Mouse (Mus musculus) small intestine, adult 2 months (tissue): ENCODE data around the gene Thada. TPM values are rescaled to one million over a fixed set of nuclear protein-coding genes. Genes with fewer than 3 reads are reported as not detected.

Experiments used
- H3K27ac ChIP-seq: fragments of 200-500 bp; 2 replicates; pipeline ENCODE4 v1.5.1; 2012; ENCODE audit warnings: low read depth, low read length, control low read depth, inconsistent platforms; ENCODE audit not compliant: insufficient read depth
- H3K27me3 ChIP-seq: fragments of 200-500 bp; 2 replicates; pipeline ENCODE4 v1.6.1; 2012; ENCODE audit warnings: mild to moderate bottlenecking, moderate library complexity, low read length, inconsistent platforms; ENCODE audit not compliant: control insufficient read depth, insufficient read depth
- H3K36me3 ChIP-seq: fragments of 200-500 bp; 2 replicates; pipeline ENCODE4 v1.6.1; 2012; ENCODE audit warnings: mild to moderate bottlenecking, low read length, control low read depth, inconsistent platforms; ENCODE audit not compliant: control insufficient read depth, insufficient read depth
- H3K4me1 ChIP-seq: fragments of 200-500 bp; 2 replicates; pipeline ENCODE4 v1.6.1; 2012; ENCODE audit warnings: low read length, inconsistent platforms, mixed read lengths; ENCODE audit not compliant: control insufficient read depth, insufficient read depth, insufficient read length
- H3K4me3 ChIP-seq: fragments of 200-500 bp; 2 replicates; pipeline ENCODE4 v1.5.1; 2012; ENCODE audit warnings: low read depth, mild to moderate bottlenecking, control low read depth, inconsistent platforms, low read length, moderate library complexity
- CTCF ChIP-seq: fragments of 200-500 bp; IDR thresholded peaks from 2 replicates; pipeline ENCODE4 v1.5.1; 2012; ENCODE audit warnings: low read depth, mild to moderate bottlenecking, control low read depth, inconsistent platforms, low read length, moderate library complexity, mixed read lengths; ENCODE audit not compliant: insufficient replicate concordance, insufficient read length; ENCODE audit errors: extremely low read depth
- POLR2A ChIP-seq: fragments of 200-500 bp; IDR thresholded peaks from 2 replicates; pipeline ENCODE4 v1.6.1; 2012; ENCODE audit warnings: low read depth, mild to moderate bottlenecking, control low read depth, inconsistent platforms, low read length, moderate library complexity
- WGBS: fragments of 180-500 bp; shearing (Covaris S2); methylation state at CpG from one replicate; pipeline ENCODE4 v1.1.7; 2018; 5-methylcytosine and 5-hydroxymethylcytosine counted together
- polyA plus RNA-seq: library from polyadenylated mRNA; depleted of rRNA; stranded (reverse); fragments of >200 nt; gene quantifications from 2 replicates; pipeline ENCODE4 v1.2.3, GENCODE M21; 2012

Gene Thada
- polyA plus RNA-seq, 1 experiment, result 3.5 TPM

DNA sequence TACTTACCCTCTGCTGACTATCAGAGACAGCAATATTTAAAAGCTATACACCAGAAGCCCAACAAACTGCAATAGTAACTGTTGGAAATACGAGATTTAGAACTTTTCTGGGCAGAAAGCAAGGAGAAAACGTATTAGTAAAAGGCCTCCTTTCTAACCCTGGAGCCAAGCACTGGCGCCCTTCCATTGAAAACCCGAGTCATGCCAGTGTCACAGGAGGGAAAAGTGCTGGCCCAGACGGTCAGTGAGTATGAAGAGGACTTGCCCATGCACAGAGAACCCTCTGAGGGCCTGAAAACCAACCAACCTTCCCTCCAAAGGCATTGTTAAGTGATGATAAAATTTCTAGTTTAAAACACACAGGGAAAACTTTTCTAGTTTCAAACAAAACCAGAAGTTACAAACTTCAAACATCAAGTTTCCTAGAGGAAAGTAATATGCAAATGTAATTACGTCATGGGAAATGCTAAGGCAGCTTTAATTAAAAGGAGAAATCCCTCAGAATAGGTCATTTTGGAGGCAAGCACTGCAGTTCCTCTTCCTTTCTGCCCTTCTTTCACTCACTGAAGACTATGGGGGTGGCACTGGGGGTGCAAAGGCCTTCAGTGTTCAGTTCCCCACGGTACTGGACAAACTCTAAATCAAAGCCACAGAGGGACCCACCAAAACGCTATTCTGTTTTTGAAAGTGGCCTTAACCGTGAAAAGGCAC is 100.8 kb downstream of the Thada start:
- Histone ChIP-seq H3K27ac (peak overlapping the region; percentile 80), H3K4me1 (peaks cover 24% of the 10 kb centered on the region)
- 38% methylated on average over 9 of the region's 9 CpGs for WGBS

DNA sequence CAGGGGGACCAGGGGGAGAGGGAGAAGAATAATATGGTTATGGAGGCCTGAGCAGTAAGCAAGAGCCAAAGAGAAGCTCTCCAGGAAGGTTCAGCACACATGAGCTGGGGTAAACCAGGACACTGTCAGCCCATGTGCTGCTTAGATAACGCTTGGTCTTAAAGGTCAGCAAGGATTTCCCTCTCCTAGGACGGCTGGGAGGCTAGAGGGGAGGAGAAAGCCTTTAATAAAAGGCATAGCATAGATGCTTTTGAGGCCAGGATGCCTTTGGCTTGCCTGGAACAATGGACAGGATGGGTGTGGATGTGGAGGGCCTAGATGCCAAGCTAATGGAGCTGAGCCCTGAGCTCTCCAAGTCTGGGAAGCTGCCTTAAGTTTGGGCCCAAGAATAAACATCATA is 102.6 kb downstream of the Thada start:
- 12% methylated on average over 2 of the region's 2 CpGs for WGBS

More for the DNA sequence above, 100.8 kb downstream of the Thada start:
- Histone ChIP-seq H3K4me3 (no peak overlapping the region), H3K36me3 (0 out of 2 replicates have a peak, but pooled peaks cover 2% of the 10 kb centered on the region), H3K27me3 (no peaks in the 10 kb centered on the region)
- no peak for TF ChIP-seq POLR2A
- no peak for TF ChIP-seq CTCF

DNA sequence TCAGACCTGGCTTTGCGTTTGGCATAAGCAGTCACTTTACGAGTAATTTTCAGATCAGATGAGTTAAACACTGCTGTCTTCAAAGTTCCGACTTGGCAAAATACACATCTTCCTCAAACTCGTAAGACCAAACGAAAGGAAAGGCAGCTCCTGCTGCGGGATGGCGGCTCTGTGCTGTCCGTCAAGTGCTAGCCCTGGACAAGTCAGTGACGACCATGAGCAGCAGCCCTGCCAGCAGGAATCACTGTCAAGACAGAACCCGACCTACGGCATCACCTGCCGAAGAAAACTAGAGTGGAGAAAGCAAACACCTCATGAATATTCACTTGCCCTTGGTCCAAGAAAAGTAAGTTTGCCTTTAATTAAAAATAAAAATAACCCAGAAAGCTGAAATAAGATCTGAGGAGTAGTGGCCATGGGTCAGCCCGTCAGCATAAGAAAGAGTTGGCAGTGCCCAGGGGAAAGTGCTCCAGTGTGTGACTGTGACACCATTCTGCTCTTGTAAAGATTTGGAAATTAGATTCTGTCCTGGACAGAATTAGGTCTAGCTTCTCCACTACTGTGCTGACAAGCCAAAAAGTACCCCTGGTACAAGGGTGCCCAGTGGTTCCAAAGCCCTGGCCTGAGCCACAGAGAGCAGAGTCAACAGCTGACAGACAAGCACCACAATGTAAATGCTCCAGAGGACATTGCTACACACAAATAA is 103.3 kb downstream of the Thada start:
- no peaks in the 10 kb centered on the region for H3K27me3 ChIP-seq
- 89% methylated on average over 13 of the region's 13 CpGs for WGBS
- H3K4me3 ChIP-seq, result no peak overlapping the region
- H3K36me3 ChIP-seq, result peaks cover 2% of the 10 kb centered on the region; the same call in 1 of the 2 replicates
- no peak overlapping the region for H3K27ac ChIP-seq
- TF ChIP-seq CTCF (no peak), POLR2A (no peak)
- peaks cover 15% of the 10 kb centered on the region for H3K4me1 ChIP-seq

More for the DNA sequence above, 102.6 kb downstream of the Thada start:
- TF ChIP-seq CTCF (no peak), POLR2A (no peak)
- Histone ChIP-seq H3K27me3 (no peaks in the 10 kb centered on the region), H3K4me1 (peaks cover 17% of the 10 kb centered on the region), H3K36me3 (0 out of 2 replicates have a peak, but pooled peaks cover 2% of the 10 kb centered on the region), H3K4me3 (no peak overlapping the region), H3K27ac (no peak overlapping the region)

DNA sequence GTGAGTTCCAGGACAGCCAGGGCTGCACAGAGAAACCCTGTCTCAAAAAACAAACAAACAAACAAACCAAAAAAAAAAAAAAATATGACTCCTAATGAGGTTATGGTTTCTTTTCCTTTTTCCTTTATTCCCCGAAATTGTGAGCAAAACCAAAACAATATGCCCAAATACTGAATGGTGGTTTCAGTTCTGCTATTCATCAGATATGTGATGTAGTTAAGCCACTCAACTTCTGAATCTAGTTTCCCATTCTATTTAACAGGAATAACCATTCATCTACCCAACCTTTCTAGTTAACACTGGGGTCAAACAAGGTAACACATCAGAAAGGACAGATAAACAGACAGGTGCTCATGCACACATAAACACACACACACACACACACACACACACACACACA is 105.0 kb downstream of the Thada start:
- Histone ChIP-seq H3K27ac (no peak overlapping the region), H3K36me3 (peaks cover 2% of the 10 kb centered on the region; the same call in 1 of the 2 replicates), H3K4me1 (peaks cover 15% of the 10 kb centered on the region), H3K27me3 (no peaks in the 10 kb centered on the region), H3K4me3 (no peak overlapping the region)
- no peak for TF ChIP-seq POLR2A
- TF ChIP-seq CTCF, result no peak
- 88% methylated on average over 1 of the region's 1 CpGs for WGBS

DNA sequence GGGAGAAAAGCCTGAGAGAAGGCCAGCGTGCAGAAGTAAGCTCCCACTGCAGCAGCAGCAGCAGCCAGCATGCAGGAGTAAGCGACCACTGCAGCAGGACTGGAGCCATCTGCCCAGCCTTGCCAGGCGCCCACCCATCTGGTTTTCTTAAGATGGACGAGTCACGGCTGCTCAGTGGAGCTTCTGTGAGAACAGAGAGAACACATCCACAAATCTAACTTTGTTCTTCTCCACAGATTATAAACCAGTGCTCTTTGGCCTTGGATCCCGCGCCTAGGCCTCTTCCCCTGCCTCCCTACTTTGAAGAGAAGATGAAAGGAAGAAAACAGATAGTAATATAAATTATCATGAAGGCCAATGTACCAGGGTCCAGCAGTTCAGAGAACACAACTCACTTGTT is 106.2 kb downstream of the Thada start:
- WGBS, result 60% methylated on average over 7 of the region's 7 CpGs
- Histone ChIP-seq H3K27ac (no peak overlapping the region), H3K4me3 (no peak overlapping the region), H3K4me1 (peaks cover 6% of the 10 kb centered on the region), H3K36me3 (peaks cover 2% of the 10 kb centered on the region; the same call in 1 of the 2 replicates), H3K27me3 (no peaks in the 10 kb centered on the region)
- no peak for TF ChIP-seq POLR2A
- no peak for TF ChIP-seq CTCF

DNA sequence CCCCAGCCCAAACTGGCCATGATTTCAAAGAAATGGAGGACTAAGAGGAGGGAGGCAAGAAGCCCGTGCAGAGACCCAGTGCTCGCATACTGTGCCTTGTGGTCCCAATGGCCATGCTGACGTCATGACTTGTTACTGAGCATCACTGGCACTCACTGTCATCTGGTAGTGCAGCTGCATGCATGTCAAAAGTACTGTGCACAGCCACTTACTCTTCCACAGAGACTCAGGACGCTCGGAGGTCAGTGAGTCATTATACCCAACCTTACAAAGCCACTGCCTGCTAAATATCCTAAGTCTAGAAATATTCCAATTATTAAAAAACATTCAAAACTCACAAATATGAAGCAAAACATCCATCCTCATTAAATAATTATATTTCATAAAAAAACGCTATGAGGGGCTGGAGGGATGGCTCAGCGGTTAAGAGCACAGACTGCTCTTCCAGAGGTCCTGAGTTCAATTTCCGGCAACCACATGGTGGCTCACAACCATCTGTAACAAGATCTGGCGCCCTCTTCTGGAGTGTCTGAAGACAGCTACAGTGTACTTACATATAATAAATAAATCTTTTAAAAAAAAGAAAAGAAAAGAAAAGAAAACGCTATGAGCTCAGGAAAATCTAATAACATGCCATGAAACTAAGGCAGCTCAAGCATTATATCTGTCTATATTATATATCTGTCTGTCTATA is 106.9 kb downstream of the Thada start:
- Histone ChIP-seq H3K27me3 (no peaks in the 10 kb centered on the region), H3K27ac (no peak overlapping the region), H3K36me3 (peaks cover 3% of the 10 kb centered on the region; the same call in 1 of the 2 replicates), H3K4me3 (no peak overlapping the region), H3K4me1 (peaks cover 6% of the 10 kb centered on the region)
- TF ChIP-seq CTCF, result no peak
- TF ChIP-seq POLR2A, result no peak
- WGBS, result 96% methylated on average over 10 of the region's 10 CpGs

DNA sequence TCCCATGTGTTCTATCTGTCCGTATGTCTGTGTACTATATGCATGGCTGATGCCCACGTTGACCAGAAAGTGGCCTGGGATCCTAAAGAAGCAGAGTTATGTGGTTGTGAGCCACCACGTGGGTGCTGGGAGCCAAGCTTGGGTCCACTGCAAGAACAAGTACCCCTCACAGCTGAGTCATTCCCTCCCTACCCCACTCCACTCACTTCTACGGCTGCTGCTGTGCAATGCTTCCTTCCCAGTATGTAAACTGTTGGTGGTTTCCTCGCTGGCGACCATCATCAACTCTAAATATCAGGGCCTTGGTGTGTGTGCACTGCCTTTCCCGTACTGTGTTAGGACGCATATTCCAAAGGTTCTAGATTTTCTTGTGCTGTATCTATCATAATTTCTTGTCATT is 108.2 kb downstream of the Thada start:
- 91% methylated on average over 8 of the region's 8 CpGs for WGBS
- Histone ChIP-seq H3K27ac (no peak overlapping the region), H3K4me3 (no peak overlapping the region), H3K36me3 (peaks cover 3% of the 10 kb centered on the region; the same call in 1 of the 2 replicates), H3K4me1 (peaks cover 2% of the 10 kb centered on the region; the same call in 1 of the 2 replicates), H3K27me3 (no peaks in the 10 kb centered on the region)
- TF ChIP-seq CTCF, result no peak
- no peak for TF ChIP-seq POLR2A
